Mouse (Mus musculus) lung, embryonic 14.5 days (tissue): ENCODE results near the gene Nbeal2. TPM values are rescaled to one million over a fixed set of nuclear protein-coding genes. Genes with fewer than 3 reads are reported as not detected.

Experiments
- ATAC-seq: fragments of 200-750 bp; cut with Nextera tagmentation; 2 replicates; pipeline ENCODE4 v1.8.0; 2017; ENCODE audit warnings: mild to moderate bottlenecking, moderate TSS enrichment, moderate library complexity; ENCODE audit not compliant: insufficient read depth
- DNase-seq: peaks from one replicate; pipeline ENCODE4 v3.0.0-alpha.2; 2015
- H3K27ac ChIP-seq: fragments of 300-500 bp; sonication (generic); 2 replicates; pipeline ENCODE4 v1.5.1; 2014; ENCODE audit warnings: low read depth, mild to moderate bottlenecking, moderate library complexity
- H3K27me3 ChIP-seq: fragments of 300-500 bp; sonication (generic); 2 replicates; pipeline ENCODE4 v1.6.1; 2014; ENCODE audit warnings: low read length, control low read depth; ENCODE audit not compliant: insufficient read depth
- H3K36me3 ChIP-seq: fragments of 300-500 bp; sonication (generic); 2 replicates; pipeline ENCODE4 v1.6.1; 2014; ENCODE audit warnings: control low read depth; ENCODE audit not compliant: insufficient read depth
- H3K4me1 ChIP-seq: fragments of 300-500 bp; sonication (generic); 2 replicates; pipeline ENCODE4 v1.6.1; 2014; ENCODE audit warnings: antibody characterized with exemption, control low read depth; ENCODE audit not compliant: insufficient read depth
- H3K4me2 ChIP-seq: fragments of 300-500 bp; sonication (generic); 2 replicates; pipeline ENCODE4 v1.6.1; 2014; ENCODE audit warnings: mild to moderate bottlenecking
- H3K4me3 ChIP-seq: fragments of 300-500 bp; sonication (generic); 2 replicates; pipeline ENCODE4 v1.5.1; 2014; ENCODE audit warnings: low read depth, low read length
- H3K9ac ChIP-seq: fragments of 300-500 bp; sonication (generic); 2 replicates; pipeline ENCODE4 v1.6.1; 2014
- H3K9me3 ChIP-seq: fragments of 300-500 bp; sonication (generic); 2 replicates; pipeline ENCODE4 v1.6.1; 2016; ENCODE audit warnings: low read depth, low read length, control low read depth
- CTCF ChIP-seq: IDR thresholded peaks from 2 replicates; pipeline ENCODE4 v1.5.1; 2016; ENCODE audit warnings: antibody characterized with exemption, low read depth
- WGBS: fragments of 180-500 bp; shearing (Covaris S2); extraction: QIAGEN DNeasy Blood & Tissue Kit; methylation state at CpG from one replicate; pipeline ENCODE4 v1.1.7; 2014; 5-methylcytosine and 5-hydroxymethylcytosine counted together
- polyA plus RNA-seq: library from polyadenylated mRNA; unstranded; fragments of >200 nt; fragmentation: Nextera tagmentation; extraction: Ambion mirVana; gene quantifications from 2 replicates; pipeline ENCODE4 v1.2.1, GENCODE M21; 2014

Nbeal2 gene
- polyA plus RNA-seq, 1 experiment from 2014 or later = 3.8 TPM

DNA sequence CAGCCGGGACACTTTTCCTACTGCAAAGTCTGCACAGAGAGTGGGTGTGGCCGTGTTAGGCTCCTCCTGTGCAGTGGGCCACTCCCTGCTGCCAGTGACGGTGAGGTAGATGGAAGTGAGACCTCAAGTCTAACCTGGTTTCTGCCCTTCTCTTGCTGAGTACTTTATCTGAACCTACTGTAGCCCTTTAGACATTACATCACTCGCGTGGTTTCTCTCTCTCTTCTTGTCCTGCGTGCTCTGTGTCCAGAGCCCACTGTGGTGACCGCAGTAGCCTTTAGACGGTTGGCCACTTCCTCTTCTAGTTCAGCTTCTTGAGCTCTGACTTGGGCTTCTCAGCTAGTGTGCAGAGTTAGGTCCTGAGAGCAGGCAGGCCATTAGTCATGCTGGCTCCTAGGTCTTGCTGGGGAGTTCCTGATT lies 22.5 kb upstream of the Nbeal2 start:
- no peak overlapping the region for H3K27ac ChIP-seq
- H3K27me3 ChIP-seq = no peaks in the 10 kb centered on the region
- no peak for TF ChIP-seq CTCF
- WGBS = 72% methylated on average over 8 of the region's 8 CpGs
- DNase-seq (no peak), ATAC-seq (no peak)
- no peak overlapping the region for H3K9ac ChIP-seq
- peaks cover 5% of the 10 kb centered on the region; the same call in 1 of the 2 replicates for H3K4me1 ChIP-seq
- 0 out of 2 replicates have a peak, but pooled peaks cover 3% of the 10 kb centered on the region for H3K36me3 ChIP-seq
- no peaks in the 10 kb centered on the region for H3K9me3 ChIP-seq
- no peak overlapping the region for H3K4me3 ChIP-seq
- no peak overlapping the region for H3K4me2 ChIP-seq

DNA sequence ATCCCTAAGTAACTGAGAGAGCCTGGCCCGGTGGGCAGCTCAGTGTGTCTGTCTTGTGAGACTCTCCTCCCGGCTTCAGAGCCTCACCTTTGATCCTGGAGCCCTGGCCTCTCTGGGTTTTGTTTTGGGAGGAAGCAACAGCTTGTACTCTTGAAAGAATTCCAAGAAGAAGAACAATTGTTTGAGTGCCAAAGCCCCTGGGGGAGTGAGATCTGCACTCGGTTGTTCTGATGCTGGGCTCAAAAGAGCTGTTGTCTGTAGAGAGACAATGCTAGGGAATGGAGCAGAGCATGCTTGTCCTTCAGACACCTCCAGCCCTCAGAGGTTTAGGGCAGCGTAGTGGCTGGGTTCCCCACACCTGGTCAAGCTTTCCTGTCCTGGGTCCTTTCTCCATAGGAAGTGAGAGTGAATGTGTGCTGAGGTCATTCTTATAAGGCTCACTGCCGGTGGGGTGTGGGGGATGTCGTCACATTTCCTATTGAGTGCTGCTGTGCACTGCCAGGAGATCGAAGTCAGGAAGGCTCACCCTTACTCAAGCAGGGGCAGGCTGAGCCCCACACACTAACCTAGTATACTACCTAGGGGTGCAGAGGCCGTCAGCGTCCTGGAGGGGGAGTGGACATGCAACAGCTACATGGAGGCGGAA lies 19.3 kb upstream of the Nbeal2 start:
- ATAC-seq (no peak; the same call in 1 of the 2 replicates), DNase-seq (peak; percentile 35)
- Histone ChIP-seq H3K27me3 (no peaks in the 10 kb centered on the region), H3K4me3 (no peak overlapping the region), H3K27ac (peak overlapping the region; percentile 44; the same call in 1 of the 2 replicates), H3K4me2 (no peak overlapping the region), H3K4me1 (peaks cover 5% of the 10 kb centered on the region; the same call in 1 of the 2 replicates), H3K9me3 (no peaks in the 10 kb centered on the region), H3K36me3 (0 out of 2 replicates have a peak, but pooled peaks cover 3% of the 10 kb centered on the region), H3K9ac (no peak overlapping the region)
- TF ChIP-seq CTCF = 0 out of 2 replicates have a peak, but pooled peaks have one; percentile 8
- WGBS = 60% methylated on average over 10 of the region's 10 CpGs

DNA sequence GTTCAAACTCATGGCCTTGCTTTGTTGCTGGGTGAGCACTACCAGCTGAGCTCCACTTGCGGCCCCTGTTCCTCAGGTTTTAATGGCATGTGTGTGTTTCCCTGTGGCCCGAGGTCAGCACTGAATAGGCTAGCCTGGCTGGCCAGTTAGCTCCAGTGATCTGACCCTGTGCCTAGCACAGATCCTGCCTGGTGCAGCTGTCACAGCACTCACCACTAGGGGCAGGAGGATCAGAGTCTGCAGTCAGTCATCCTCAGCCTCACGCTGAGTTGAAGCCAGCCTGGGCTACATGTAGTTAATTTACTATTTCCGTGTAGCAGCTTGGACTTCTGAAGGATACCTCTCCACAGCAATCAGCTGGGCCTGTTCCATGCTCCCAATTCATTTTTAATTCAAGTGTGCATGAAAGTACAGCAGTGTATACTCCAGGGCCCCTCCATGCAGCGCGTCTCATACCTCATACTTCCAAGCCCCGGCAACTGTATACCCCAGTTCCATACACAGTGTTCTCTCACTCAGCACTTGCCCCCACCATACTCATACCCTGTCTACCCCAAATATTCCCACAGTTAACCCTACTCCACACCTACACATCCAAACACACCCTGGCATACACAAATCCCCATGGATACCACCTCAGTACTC lies 18.6 kb upstream of the Nbeal2 start:
- Histone ChIP-seq H3K36me3 (0 out of 2 replicates have a peak, but pooled peaks cover 3% of the 10 kb centered on the region), H3K4me2 (no peak overlapping the region), H3K9ac (no peak overlapping the region), H3K27ac (no peak overlapping the region), H3K4me3 (no peak overlapping the region), H3K9me3 (no peaks in the 10 kb centered on the region), H3K4me1 (peaks cover 5% of the 10 kb centered on the region; the same call in 1 of the 2 replicates), H3K27me3 (no peaks in the 10 kb centered on the region)
- DNase-seq (peak; percentile 55), ATAC-seq (peak; percentile 48; the same call in 1 of the 2 replicates)
- WGBS = 63% methylated on average over 7 of the region's 7 CpGs
- TF ChIP-seq CTCF = peak; percentile 79

DNA sequence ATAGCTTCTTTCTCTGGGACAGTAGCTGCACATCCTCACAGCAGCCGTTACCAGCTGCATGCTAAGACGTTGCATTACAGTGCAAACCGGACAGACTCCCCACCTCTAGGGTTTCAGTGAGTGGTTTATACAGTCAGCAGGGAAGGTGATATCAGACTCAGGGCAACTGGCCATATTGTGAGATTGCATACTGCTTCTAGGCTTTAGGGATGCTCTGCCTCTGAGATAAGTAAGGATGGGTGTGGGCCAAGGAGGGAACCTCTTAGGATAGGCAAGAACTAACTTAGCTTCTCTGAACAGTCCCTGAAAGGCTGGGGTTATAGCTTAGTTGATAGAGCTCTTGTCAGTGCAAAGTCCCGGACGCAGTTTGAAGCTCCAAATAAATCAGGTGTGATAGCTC lies 15.8 kb upstream of the Nbeal2 start:
- no peaks in the 10 kb centered on the region for H3K27me3 ChIP-seq
- ATAC-seq (no peak), DNase-seq (no peak)
- no peak overlapping the region for H3K4me2 ChIP-seq
- no peaks in the 10 kb centered on the region for H3K9me3 ChIP-seq
- no peak overlapping the region for H3K4me3 ChIP-seq
- H3K36me3 ChIP-seq = 0 out of 2 replicates have a peak, but pooled peaks cover 3% of the 10 kb centered on the region
- TF ChIP-seq CTCF = no peak
- no peak overlapping the region for H3K27ac ChIP-seq
- no peak overlapping the region for H3K9ac ChIP-seq
- 72% methylated on average over 5 of the region's 5 CpGs for WGBS
- peaks cover 8% of the 10 kb centered on the region; the same call in 1 of the 2 replicates for H3K4me1 ChIP-seq

DNA sequence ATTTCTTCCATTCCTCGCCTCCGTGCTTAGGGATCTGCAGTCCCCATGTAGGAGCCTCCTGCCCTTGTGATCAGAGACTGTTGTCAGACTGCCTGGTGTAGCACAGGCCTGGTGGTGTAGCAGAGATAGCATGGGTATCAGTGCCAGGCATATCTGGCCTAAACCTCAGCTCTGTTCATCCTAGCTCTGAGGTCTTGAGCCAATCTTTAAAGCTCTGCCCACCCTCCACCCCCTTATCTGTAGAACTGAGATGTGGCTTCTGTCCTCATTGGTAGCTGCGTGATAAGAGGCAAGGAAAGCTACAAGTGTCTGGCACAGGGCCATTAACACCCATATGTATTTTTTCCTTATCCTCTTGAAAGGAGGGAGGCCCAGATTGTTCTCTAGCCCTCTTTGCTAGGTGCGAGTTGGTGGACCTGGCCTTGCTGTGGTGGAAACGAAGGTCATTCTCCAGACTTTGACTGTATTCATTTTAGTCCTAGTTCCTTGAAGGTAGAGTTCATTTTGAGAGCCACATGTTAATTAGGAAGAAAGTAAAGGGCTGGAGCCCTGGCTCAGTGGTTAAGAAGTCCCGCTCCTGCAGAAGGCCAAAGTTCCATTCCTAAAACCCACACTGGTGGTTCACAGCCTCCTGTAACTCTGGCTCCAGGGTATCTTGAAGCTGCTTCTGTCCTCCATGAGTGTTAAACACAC lies 14.8 kb upstream of the Nbeal2 start:
- Histone ChIP-seq H3K27ac (no peak overlapping the region), H3K4me2 (no peak overlapping the region), H3K27me3 (no peaks in the 10 kb centered on the region), H3K9me3 (no peaks in the 10 kb centered on the region), H3K9ac (no peak overlapping the region), H3K36me3 (no peaks in the 10 kb centered on the region), H3K4me3 (no peak overlapping the region), H3K4me1 (peaks cover 8% of the 10 kb centered on the region; the same call in 1 of the 2 replicates)
- no peak for TF ChIP-seq CTCF
- DNase-seq = no peak
- ATAC-seq = no peak
- WGBS = 69% methylated on average over 6 of the region's 6 CpGs

DNA sequence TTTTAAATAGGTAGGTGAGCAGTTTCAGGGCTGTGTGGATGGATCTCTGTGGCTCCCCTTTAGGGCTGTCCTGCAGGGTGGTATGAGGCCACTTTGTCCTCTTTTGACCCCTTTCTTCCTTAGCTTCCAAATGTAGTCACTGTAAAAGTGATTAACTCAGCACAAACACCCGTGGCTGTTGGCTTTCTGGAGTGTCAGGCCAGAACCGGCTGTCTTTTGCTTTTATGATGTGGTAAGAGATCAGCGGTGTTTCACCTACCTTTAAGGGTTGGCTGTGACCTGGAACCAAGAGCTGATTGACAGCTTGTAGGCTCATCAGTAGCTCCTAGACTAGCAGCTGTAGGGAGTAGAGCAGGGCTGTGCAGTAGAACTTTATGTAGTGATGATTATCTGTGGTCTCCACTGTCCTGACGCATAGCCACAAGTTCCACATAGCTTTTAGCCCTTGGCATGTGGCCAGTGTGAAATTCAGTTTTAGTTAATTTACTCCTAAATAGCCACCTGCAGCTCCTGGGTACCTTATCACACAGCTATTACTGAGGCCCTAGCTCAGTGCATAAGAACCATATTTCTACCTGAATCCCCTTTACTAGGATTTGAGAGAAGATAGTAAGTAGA lies 13.4 kb upstream of the Nbeal2 start:
- no peak for DNase-seq
- no peak for TF ChIP-seq CTCF
- WGBS = 62% methylated on average over 4 of the region's 4 CpGs
- no peaks in the 10 kb centered on the region for H3K9me3 ChIP-seq
- H3K9ac ChIP-seq = no peak overlapping the region
- no peak for ATAC-seq
- H3K4me3 ChIP-seq = no peak overlapping the region
- H3K27ac ChIP-seq = no peak overlapping the region
- H3K4me2 ChIP-seq = no peak overlapping the region
- no peaks in the 10 kb centered on the region for H3K27me3 ChIP-seq
- H3K4me1 ChIP-seq = 0 out of 2 replicates have a peak, but pooled peaks cover 3% of the 10 kb centered on the region
- H3K36me3 ChIP-seq = no peaks in the 10 kb centered on the region
